Mouse (Mus musculus) layer of hippocampus, adult 2 months (tissue): ENCODE measurements around the gene Pigv. TPM values are rescaled to one million over a fixed set of nuclear protein-coding genes. Genes with fewer than 3 reads are reported as not detected.
A peak's percentile ranks its signal among the peaks of the same experiment; 100 is the strongest.
"Not testable (repeated sequence)": the region's sequence is repeated elsewhere in the genome, so short reads cannot be mapped to it uniquely, and the experiment has no call there.

Source experiments
- DNase-seq, 2 experiments: peaks; one replicate each; pipeline ENCODE4 v3.0.0; 2022; ENCODE audit warnings: low spot score in 2 of 2
- H3K27ac ChIP-seq: fragments of 200-600 bp; 2 replicates; pipeline ENCODE4 v1.8.1; 2022
- H3K4me3 ChIP-seq: fragments of 200-600 bp; 2 replicates; pipeline ENCODE4 v1.8.1; 2022; ENCODE audit warnings: mild to moderate bottlenecking
- CTCF ChIP-seq: fragments of 200-600 bp; conservative IDR thresholded peaks from 2 replicates; pipeline ENCODE4 v1.8.1; 2022; ENCODE audit warnings: antibody characterized with exemption, mild to moderate bottlenecking, moderate library complexity
- total RNA-seq, 2 experiments: library from RNA; stranded (reverse); gene quantifications; 2 replicates each; pipeline ENCODE4 v1.2.3; 2021

Gene Pigv
- total RNA-seq, 2 experiments from 2014 or later: 9.1 to 9.7 TPM

- Histone ChIP-seq H3K4me3 (no peak overlapping the region), H3K27ac (no peak overlapping the region)
- DNase-seq: no peak
- no peak for TF ChIP-seq CTCF
Observed at GRCm38 (mm10) chr4:133651986-133652385, 20.5 kb downstream of the Pigv start.

GRCm38 (mm10) chr4:133651445-133651844, 21.0 kb downstream of the Pigv start:
- Histone ChIP-seq H3K27ac (no peak overlapping the region), H3K4me3 (no peak overlapping the region)
- TF ChIP-seq CTCF: no peak
- no peak for DNase-seq

GRCm38 (mm10) chr4:133649989-133650699, 22.3 kb downstream of the Pigv start, which contains the start of gene Zdhhc18:
Zdhhc18 (minus strand) TSS chr4:133650154.
- TF ChIP-seq CTCF: peak; percentile 83
- peak within 1 kb of the TSS; percentile 62 for H3K4me3 ChIP-seq
- peak within 1 kb of the TSS; percentile 84 for H3K27ac ChIP-seq
- DNase-seq: peak; percentile 78 to 83

- TF ChIP-seq CTCF: peak; percentile 42
- Histone ChIP-seq H3K27ac (peak overlapping the region; percentile 84), H3K4me3 (peak overlapping the region; percentile 62)
- DNase-seq: not testable (repeated sequence)
Observed at GRCm38 (mm10) chr4:133649464-133649863, 23.0 kb downstream of the Pigv start.

- Histone ChIP-seq H3K27ac (no peak overlapping the region), H3K4me3 (no peak overlapping the region)
- TF ChIP-seq CTCF: no peak
- DNase-seq: no peak
Observed at GRCm38 (mm10) chr4:133645680-133646079, 26.8 kb downstream of the Pigv start.

- Histone ChIP-seq H3K4me3 (no peak overlapping the region), H3K27ac (no peak overlapping the region)
- DNase-seq: no peak
- peak; percentile 39 for TF ChIP-seq CTCF
Observed at GRCm38 (mm10) chr4:133645195-133645594, 27.3 kb downstream of the Pigv start.

- no peak overlapping the region for H3K4me3 ChIP-seq
- TF ChIP-seq CTCF: no peak
- DNase-seq: no peak
- H3K27ac ChIP-seq: peak overlapping the region; percentile 79; the same call in 1 of the 2 replicates
Observed at GRCm38 (mm10) chr4:133634043-133634410, 38.4 kb downstream of the Pigv start.

GRCm38 (mm10) chr4:133633332-133634042, 39.0 kb downstream of the Pigv start:
- peak; percentile 83 to 91 for DNase-seq
- H3K27ac ChIP-seq: peak overlapping the region; percentile 79
- peak overlapping the region; percentile 40 for H3K4me3 ChIP-seq
- peak; percentile 80 for TF ChIP-seq CTCF

GRCm38 (mm10) chr4:133632483-133633327, 39.7 kb downstream of the Pigv start:
- Histone ChIP-seq H3K27ac (peak overlapping the region; percentile 84), H3K4me3 (peak overlapping the region; percentile 72)
- DNase-seq: no peak
- no peak; the same call in 1 of the 2 replicates for TF ChIP-seq CTCF

GRCm38 (mm10) chr4:133631769-133632411, 40.6 kb downstream of the Pigv start:
- no peak for DNase-seq
- peak overlapping the region; percentile 72 for H3K4me3 ChIP-seq
- H3K27ac ChIP-seq: peak overlapping the region; percentile 84
- no peak for TF ChIP-seq CTCF

GRCm38 (mm10) chr4:133631071-133631768, 41.2 kb downstream of the Pigv start:
- DNase-seq: no peak
- no peak for TF ChIP-seq CTCF
- peak overlapping the region; percentile 37; the same call in 1 of the 2 replicates for H3K4me3 ChIP-seq
- H3K27ac ChIP-seq: peak overlapping the region; percentile 68
